Mouse (Mus musculus): ENCODE data around the gene Ctnnbip1.

DNA sequence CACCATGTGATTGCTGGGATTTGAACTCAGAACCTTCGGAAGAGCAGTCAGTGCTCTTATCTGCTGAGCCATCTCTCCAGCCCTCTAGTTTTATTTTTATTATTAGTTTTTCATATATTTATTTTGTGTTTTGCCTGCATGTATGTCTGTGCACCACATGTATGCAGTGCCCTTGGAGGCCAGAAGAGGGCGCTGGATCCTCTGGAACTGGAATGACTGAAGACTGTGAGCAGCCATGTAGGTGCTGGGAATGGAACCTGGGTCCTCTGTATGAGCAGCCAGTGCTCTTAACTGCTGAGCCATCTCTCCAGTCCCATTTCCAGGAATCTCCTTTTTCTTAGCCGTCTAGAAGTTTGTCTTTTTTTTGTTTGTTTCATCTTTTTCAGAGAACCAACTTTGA lies 86.5 kb downstream of the Ctnnbip1 start:
- TF ChIP-seq CTCF (IDR thresholded peaks at IDR 0.05; ENCODE audit: insufficient read depth, low read length) (peak; percentile 14; the same call in 1 of the 2 replicates), POLR2A (IDR thresholded peaks at IDR 0.05; ENCODE audit: borderline replicate concordance, extremely low read depth, low read depth, low read length) (no peak)

All from lung, adult 2 months (tissue).